Mouse (Mus musculus): ENCODE measurements around the gene Echdc3. TPM values are rescaled to one million over a fixed set of nuclear protein-coding genes. Genes with fewer than 3 reads are reported as not detected.

The Echdc3 gene
- total and polyA plus RNA-seq, 3 experiments = 40.3 to 70.1 (median 69.0) TPM

GRCm38 (mm10) chr2:6226361-6227058 is 13.7 kb upstream of the Echdc3 start:
- DNase-seq = peak; percentile 72

GRCm38 (mm10) chr2:6220141-6220805 is 7.4 kb upstream of the Echdc3 start:
- DNase-seq = peak; percentile 78

- no peak for DNase-seq
Measured at GRCm38 (mm10) chr2:6212327-6212723, 508 bp downstream of the Echdc3 start.

GRCm38 (mm10) chr2:6210840-6211239 is 2.0 kb downstream of the Echdc3 start:
- no peak for DNase-seq

- no peak for DNase-seq
Measured at GRCm38 (mm10) chr2:6209746-6210145, 3.1 kb downstream of the Echdc3 start.

- no peak for DNase-seq
Measured at GRCm38 (mm10) chr2:6209116-6209515, 3.7 kb downstream of the Echdc3 start.

- DNase-seq = no peak
Measured at GRCm38 (mm10) chr2:6207736-6208135, 5.1 kb downstream of the Echdc3 start.

GRCm38 (mm10) chr2:6196363-6196973 is 16.4 kb downstream of the Echdc3 start:
- DNase-seq = no peak

GRCm38 (mm10) chr2:6195468-6196239 is 17.2 kb downstream of the Echdc3 start:
- peak; percentile 48 for DNase-seq

- no peak for DNase-seq
Measured at GRCm38 (mm10) chr2:6194497-6194896, 18.3 kb downstream of the Echdc3 start.

GRCm38 (mm10) chr2:6193591-6193973 is 19.3 kb downstream of the Echdc3 start:
- peak; percentile 59 for DNase-seq

GRCm38 (mm10) chr2:6192820-6193590 is 19.8 kb downstream of the Echdc3 start:
- peak; percentile 70 for DNase-seq

- no peak for DNase-seq
Measured at GRCm38 (mm10) chr2:6190036-6190435, 22.8 kb downstream of the Echdc3 start.

- no peak for DNase-seq
Measured at GRCm38 (mm10) chr2:6189675-6189998, 23.2 kb downstream of the Echdc3 start.

GRCm38 (mm10) chr2:6188891-6189674 is 23.8 kb downstream of the Echdc3 start:
- no peak for DNase-seq

- DNase-seq = no peak
Measured at GRCm38 (mm10) chr2:6187418-6187817, 25.4 kb downstream of the Echdc3 start.

- DNase-seq = no peak
Measured at GRCm38 (mm10) chr2:6186913-6187312, 25.9 kb downstream of the Echdc3 start.

GRCm38 (mm10) chr2:6179749-6180117 is 33.1 kb downstream of the Echdc3 start:
- DNase-seq = no peak

- no peak for DNase-seq
Measured at GRCm38 (mm10) chr2:6178901-6179748, 33.7 kb downstream of the Echdc3 start.

GRCm38 (mm10) chr2:6173013-6173412 is 39.8 kb downstream of the Echdc3 start:
- DNase-seq = no peak

All from adrenal gland, adult 2 months (tissue).